Mouse (Mus musculus) stomach, embryonic 14.5 days (tissue): ENCODE measurements around the gene Agbl1. TPM values are rescaled to one million over a fixed set of nuclear protein-coding genes. Genes with fewer than 3 reads are reported as not detected.

Experiments used
- ATAC-seq: fragments of 200-750 bp; cut with Nextera tagmentation; 2 replicates; pipeline ENCODE4 v1.8.0; 2017; ENCODE audit warnings: low read depth, moderate TSS enrichment; ENCODE audit not compliant: insufficient number of reproducible peaks, insufficient read depth, low FRiP score
- H3K27ac ChIP-seq: fragments of 300-500 bp; sonication (generic); 2 replicates; pipeline ENCODE4 v1.5.1; 2014; ENCODE audit warnings: mild to moderate bottlenecking, low read length, moderate library complexity, mixed read lengths
- H3K27me3 ChIP-seq: fragments of 300-500 bp; sonication (generic); 2 replicates; pipeline ENCODE4 v1.6.1; 2014; ENCODE audit warnings: low read length, control low read depth, mixed read lengths; ENCODE audit not compliant: control insufficient read depth, insufficient read depth
- H3K36me3 ChIP-seq: fragments of 300-500 bp; sonication (generic); 2 replicates; pipeline ENCODE4 v1.6.1; 2014; ENCODE audit warnings: mild to moderate bottlenecking, control low read depth, low read length, moderate library complexity, mixed read lengths; ENCODE audit not compliant: control insufficient read depth, insufficient read depth
- H3K4me1 ChIP-seq: fragments of 300-500 bp; sonication (generic); 2 replicates; pipeline ENCODE4 v1.6.1; 2014; ENCODE audit warnings: low read length, control low read depth, mixed read lengths; ENCODE audit not compliant: control insufficient read depth, insufficient read depth
- H3K4me2 ChIP-seq: fragments of 300-500 bp; sonication (generic); replicated peaks from 2 replicates; pipeline ENCODE4 v1.6.1; 2014; ENCODE audit warnings: low read depth, low read length, control low read depth
- H3K4me3 ChIP-seq: fragments of 300-500 bp; sonication (generic); 2 replicates; pipeline ENCODE4 v1.5.1; 2014; ENCODE audit warnings: low read depth, low read length, control low read depth
- H3K9ac ChIP-seq: fragments of 300-500 bp; sonication (generic); replicated peaks from 2 replicates; pipeline ENCODE4 v1.6.1; 2014; ENCODE audit warnings: low read depth, mild to moderate bottlenecking, control low read depth, low read length, moderate library complexity, mixed read lengths
- H3K9me3 ChIP-seq: fragments of 300-500 bp; sonication (generic); 2 replicates; pipeline ENCODE4 v1.6.1; 2016; ENCODE audit warnings: low read depth, low read length, control low read depth; ENCODE audit not compliant: control insufficient read depth
- WGBS: fragments of 180-500 bp; shearing (Covaris S2); extraction: QIAGEN DNeasy Blood & Tissue Kit; methylation state at CpG from one replicate; pipeline ENCODE4 v1.1.7; 2014; 5-methylcytosine and 5-hydroxymethylcytosine counted together
- polyA plus RNA-seq: library from polyadenylated mRNA; unstranded; fragments of >200 nt; fragmentation: Nextera tagmentation; extraction: Ambion mirVana; gene quantifications from 2 replicates; pipeline ENCODE4 v1.2.1, GENCODE M21; 2014

Agbl1 gene
- polyA plus RNA-seq, 1 experiment from 2014 or later: not detected

GRCm38 (mm10) chr7:77009571-77009970 is 779.9 kb downstream of the Agbl1 start:
- Histone ChIP-seq H3K9ac (no peak overlapping the region), H3K9me3 (no peaks in the 10 kb centered on the region), H3K36me3 (no peaks in the 10 kb centered on the region), H3K27me3 (no peaks in the 10 kb centered on the region), H3K4me3 (no peak overlapping the region), H3K27ac (no peak overlapping the region), H3K4me1 (no peaks in the 10 kb centered on the region), H3K4me2 (no peak overlapping the region)
- WGBS: 77% methylated on average over 3 of the region's 3 CpGs
- no peak for ATAC-seq

DNA sequence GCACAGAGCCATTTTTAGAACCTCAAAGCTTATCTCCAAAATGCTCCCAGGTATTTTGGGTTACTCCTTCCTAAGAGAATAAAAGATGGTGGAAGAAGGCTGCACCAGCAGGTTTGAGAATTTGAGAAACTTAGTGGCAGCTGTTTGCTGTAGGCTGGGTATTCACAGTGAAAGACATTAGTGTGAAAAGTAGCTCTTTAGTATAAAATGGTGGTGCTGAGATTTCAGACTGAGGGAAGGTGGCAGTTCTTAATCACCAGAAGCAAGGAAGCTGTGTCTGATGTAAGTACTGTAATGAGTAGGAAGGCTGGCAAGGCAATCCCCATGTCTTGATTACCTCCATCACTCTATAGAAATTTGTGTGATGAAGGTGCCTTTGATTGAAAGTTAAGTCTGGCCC is 799.3 kb downstream of the Agbl1 start:
- H3K4me2 ChIP-seq: no peak overlapping the region
- H3K27ac ChIP-seq: no peak overlapping the region
- no peak overlapping the region for H3K9ac ChIP-seq
- H3K27me3 ChIP-seq: no peaks in the 10 kb centered on the region
- no peaks in the 10 kb centered on the region for H3K4me1 ChIP-seq
- no peaks in the 10 kb centered on the region for H3K9me3 ChIP-seq
- H3K4me3 ChIP-seq: no peak overlapping the region
- no peak for ATAC-seq
- no peaks in the 10 kb centered on the region for H3K36me3 ChIP-seq

DNA sequence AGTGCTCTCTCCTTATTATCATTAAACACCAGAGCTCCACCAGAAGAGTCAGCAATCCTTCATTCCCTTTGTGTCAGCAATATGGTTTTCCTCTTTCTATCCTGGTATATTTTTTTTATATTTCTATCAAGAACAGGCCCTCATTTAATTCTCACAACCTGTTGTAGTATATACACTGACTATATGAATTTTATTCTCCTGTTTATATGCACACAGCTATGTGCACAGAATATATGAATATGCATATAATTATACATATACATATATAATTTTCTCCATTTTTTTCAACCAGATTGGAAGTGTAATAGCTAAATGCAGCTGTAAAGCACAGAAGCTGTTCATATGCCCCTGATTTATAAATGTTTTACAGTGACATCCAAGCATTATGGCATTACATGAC is 846.3 kb downstream of the Agbl1 start:
- no peak for ATAC-seq
- Histone ChIP-seq H3K4me2 (no peak overlapping the region), H3K4me3 (no peak overlapping the region), H3K36me3 (no peaks in the 10 kb centered on the region), H3K4me1 (no peaks in the 10 kb centered on the region), H3K9me3 (no peaks in the 10 kb centered on the region), H3K9ac (no peak overlapping the region), H3K27ac (no peak overlapping the region), H3K27me3 (no peaks in the 10 kb centered on the region)

- no peak for ATAC-seq
- no peaks in the 10 kb centered on the region for H3K9me3 ChIP-seq
- H3K4me3 ChIP-seq: no peak overlapping the region
- H3K27me3 ChIP-seq: no peaks in the 10 kb centered on the region
- no peak overlapping the region for H3K4me2 ChIP-seq
- WGBS: 69% methylated on average over 1 of the region's 1 CpGs
- no peak overlapping the region for H3K9ac ChIP-seq
- H3K36me3 ChIP-seq: no peaks in the 10 kb centered on the region
- no peak overlapping the region for H3K27ac ChIP-seq
- H3K4me1 ChIP-seq: no peaks in the 10 kb centered on the region
Observed at GRCm38 (mm10) chr7:77087266-77087665, 857.6 kb downstream of the Agbl1 start.

- Histone ChIP-seq H3K9me3 (no peaks in the 10 kb centered on the region), H3K36me3 (no peaks in the 10 kb centered on the region), H3K4me3 (no peak overlapping the region), H3K27ac (no peak overlapping the region), H3K4me2 (no peak overlapping the region), H3K27me3 (no peaks in the 10 kb centered on the region), H3K9ac (no peak overlapping the region), H3K4me1 (no peaks in the 10 kb centered on the region)
- 59% methylated on average over 2 of the region's 2 CpGs for WGBS
- ATAC-seq: no peak
Observed at GRCm38 (mm10) chr7:77095153-77095552, 865.5 kb downstream of the Agbl1 start.

GRCm38 (mm10) chr7:77114021-77114420 is 884.3 kb downstream of the Agbl1 start:
- Histone ChIP-seq H3K9me3 (no peaks in the 10 kb centered on the region), H3K27me3 (no peaks in the 10 kb centered on the region), H3K9ac (no peak overlapping the region), H3K4me2 (no peak overlapping the region), H3K27ac (no peak overlapping the region), H3K4me3 (no peak overlapping the region), H3K36me3 (no peaks in the 10 kb centered on the region), H3K4me1 (no peaks in the 10 kb centered on the region)
- 94% methylated on average over 1 of the region's 1 CpGs for WGBS
- ATAC-seq: no peak

DNA sequence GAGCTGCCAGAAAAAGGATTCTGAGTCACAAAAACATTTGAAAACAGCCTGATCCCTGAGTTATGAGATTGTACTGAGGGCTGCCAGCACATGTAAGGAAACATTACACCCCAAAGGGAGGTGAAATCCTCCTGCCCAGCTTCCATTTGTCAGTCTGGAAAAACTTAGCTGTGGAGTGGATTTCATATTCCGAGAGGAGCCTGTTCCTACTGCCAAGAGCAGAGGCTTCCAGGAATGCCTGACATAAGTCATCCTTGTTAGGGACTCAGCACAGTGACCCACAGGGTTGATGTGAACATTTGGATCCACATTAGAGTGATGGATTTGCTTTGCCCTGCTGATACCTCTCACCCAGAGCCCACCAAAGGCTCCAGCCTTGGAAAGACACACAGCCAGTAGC is 899.4 kb downstream of the Agbl1 start:
- Histone ChIP-seq H3K9me3 (no peaks in the 10 kb centered on the region), H3K27me3 (no peaks in the 10 kb centered on the region), H3K4me1 (0 out of 2 replicates have a peak, but pooled peaks cover 6% of the 10 kb centered on the region), H3K36me3 (no peaks in the 10 kb centered on the region), H3K4me2 (no peak overlapping the region), H3K27ac (no peak overlapping the region), H3K9ac (no peak overlapping the region), H3K4me3 (no peak overlapping the region)
- ATAC-seq: no peak
- 38% methylated on average over 1 of the region's 1 CpGs for WGBS

GRCm38 (mm10) chr7:77131950-77132349 is 902.3 kb downstream of the Agbl1 start:
- H3K4me3 ChIP-seq: no peak overlapping the region
- no peaks in the 10 kb centered on the region for H3K27me3 ChIP-seq
- no peak overlapping the region for H3K9ac ChIP-seq
- no peaks in the 10 kb centered on the region for H3K36me3 ChIP-seq
- no peaks in the 10 kb centered on the region for H3K9me3 ChIP-seq
- H3K27ac ChIP-seq: no peak overlapping the region
- H3K4me1 ChIP-seq: 0 out of 2 replicates have a peak, but pooled peaks cover 6% of the 10 kb centered on the region
- ATAC-seq: no peak
- 37% methylated on average over 7 of the region's 7 CpGs for WGBS
- H3K4me2 ChIP-seq: no peak overlapping the region

DNA sequence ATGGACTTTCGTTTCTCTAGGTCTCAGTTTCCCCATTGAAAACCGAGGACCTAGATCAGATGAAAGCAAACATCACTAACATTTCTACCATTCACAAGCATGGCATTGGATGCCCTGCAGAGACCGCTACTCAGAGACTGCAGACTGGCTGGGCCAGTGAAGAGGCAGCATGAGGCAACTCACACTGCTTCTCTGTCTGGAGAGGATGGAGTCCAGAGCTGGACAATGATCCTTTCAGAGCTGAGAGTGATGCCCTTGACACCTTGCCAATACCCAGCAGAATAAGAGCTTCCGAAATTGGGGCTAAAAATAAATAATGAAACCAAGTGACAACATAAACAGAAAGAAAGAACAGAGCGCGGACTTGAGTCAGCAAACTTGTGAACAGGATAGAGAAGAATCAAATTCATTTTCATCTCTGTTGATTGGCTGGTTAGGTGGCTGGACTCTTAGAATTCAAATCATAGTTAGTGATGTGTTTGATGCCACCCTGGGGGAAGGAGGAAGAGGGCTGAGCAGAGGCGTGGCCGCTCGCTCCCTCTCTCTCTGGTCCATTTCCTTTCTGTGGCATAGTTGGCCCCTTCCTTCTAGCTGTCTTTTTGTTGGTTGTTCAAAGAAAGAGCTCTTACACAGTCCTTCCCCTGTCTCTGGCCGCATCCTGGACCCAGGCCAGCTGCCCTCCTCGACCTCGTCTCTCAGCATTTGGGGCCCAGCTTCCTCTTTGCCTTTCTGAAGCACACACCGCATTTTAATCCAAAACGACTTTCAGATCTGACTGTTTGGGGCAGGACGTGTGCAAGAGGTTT is 903.1 kb downstream of the Agbl1 start:
- Histone ChIP-seq H3K27ac (no peak overlapping the region), H3K9me3 (no peaks in the 10 kb centered on the region), H3K36me3 (no peaks in the 10 kb centered on the region), H3K4me3 (no peak overlapping the region), H3K27me3 (no peaks in the 10 kb centered on the region), H3K9ac (no peak overlapping the region), H3K4me2 (no peak overlapping the region), H3K4me1 (0 out of 2 replicates have a peak, but pooled peaks cover 6% of the 10 kb centered on the region)
- peak; percentile 28; the same call in 1 of the 2 replicates for ATAC-seq
- 52% methylated on average over 15 of the region's 15 CpGs for WGBS
